Mouse (Mus musculus): ENCODE results near the gene Ctnnbl1.

Gene Ctnnbl1

DNA sequence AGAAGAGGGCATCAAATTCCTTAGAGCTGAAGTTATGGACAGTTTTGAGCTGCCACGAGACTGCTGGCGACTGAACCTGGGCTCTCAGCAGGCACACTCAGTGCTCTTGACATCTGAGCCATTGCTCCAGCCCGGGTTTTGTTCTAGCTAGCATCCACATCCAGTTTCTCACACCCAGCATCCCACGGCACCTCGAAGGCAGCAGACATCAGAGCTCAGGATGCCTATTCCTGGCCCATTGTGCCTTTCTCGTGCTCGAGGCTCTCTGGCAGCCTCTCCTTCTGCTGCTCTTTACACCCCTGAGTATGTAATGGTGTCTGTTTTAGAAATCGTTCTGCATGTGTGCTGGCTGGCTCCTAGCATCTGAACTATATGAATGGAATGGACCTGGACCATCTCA lies 13.3 kb downstream of the Ctnnbl1 start:
- intact Hi-C loops (cut with DNase I) = no loop called here

DNA sequence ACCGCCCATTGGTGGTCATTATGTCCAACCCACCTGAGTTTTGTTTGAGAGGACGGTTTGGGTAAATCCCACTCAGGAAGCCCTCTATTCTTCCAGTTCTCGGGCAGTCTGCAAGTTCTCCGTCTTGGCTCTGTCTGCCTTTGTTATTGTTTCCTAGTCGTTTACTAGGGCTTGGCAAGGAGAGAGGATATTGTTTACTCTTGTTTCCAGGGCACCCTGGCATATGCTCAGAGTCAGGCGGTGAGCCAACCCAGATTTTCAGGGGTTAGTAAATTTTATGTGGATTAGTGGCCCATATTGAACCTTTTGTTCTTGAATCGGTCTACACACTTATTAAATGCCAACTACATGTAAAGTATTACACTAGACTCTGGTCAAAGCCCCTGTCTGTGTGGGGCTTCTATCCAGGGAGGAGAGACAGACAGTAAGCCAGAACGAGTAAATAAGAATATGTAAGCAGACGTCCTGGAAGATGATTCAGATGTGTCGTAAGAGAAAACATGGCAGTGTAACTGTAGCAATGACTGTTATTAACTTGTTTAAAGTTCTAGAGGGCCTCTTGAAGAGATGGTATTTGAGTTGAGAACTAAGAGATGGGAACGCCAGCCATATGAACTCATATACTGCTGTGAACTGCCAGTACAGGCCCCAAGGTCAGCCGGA lies 13.9 kb downstream of the Ctnnbl1 start:
- intact Hi-C loops (cut with DNase I) = no loop called here

DNA sequence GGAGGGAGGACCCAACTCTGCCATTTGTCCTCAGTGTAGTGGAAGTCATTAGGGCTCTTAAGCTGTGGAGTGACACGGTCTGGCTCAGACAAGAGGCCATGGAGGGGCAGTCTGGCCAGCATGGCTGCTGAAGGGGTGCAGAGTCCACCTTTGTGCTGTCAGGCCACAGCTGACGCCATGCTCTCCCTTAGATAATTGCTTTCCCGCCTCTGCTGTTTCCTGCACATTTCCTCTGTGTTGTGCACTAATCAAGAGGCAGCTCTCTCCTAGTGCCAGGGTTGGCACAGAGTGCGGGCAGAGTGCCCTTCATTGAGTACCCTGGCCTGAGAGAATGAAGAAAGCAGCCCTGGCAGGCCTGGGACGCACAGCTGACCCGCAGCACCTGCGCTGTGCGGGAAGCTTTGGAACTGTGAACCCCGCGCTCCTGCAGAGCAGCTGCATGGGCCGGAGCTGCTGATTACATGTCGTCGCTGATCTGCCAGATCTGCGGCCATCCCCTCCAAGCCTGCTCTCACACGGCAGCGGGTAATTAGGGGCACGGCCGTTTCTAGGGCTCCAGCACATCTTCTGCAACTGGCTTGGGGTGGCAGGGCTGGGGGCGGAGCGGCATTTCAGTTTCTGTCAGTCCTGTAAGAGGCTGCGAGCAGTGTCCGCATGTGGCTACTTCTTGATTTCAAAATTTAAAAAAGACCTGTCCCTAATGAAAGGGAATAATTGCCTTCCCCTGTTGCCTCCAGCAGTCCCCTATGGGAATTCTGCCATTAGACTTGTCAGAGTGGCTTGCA lies 14.6 kb downstream of the Ctnnbl1 start:
- intact Hi-C loops (cut with DNase I) = no loop called here

GRCm38 (mm10) chr2:157752374-157752743 lies 15.2 kb downstream of the Ctnnbl1 start:
- intact Hi-C loops (cut with DNase I) = no loop called here

DNA sequence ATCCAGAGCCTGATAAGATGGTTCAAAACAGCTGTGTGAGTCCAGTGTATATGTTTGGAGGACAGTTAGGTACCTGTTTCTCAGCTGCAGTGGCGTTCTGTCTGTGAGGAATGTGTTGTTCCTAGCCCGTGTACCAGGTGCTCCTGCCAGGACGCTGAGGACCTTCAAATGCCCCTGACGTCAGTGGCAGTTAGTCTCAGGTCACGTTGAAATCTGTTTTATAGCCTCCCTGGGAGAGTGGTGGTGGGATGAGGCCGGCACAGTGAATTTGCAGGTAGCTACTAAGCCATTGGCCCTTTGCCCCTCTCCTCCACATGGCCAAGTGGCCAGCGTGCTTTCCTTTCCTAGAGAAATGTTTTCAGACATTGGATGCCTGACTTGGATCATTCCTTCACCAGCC lies 18.6 kb downstream of the Ctnnbl1 start:
- intact Hi-C loops (cut with DNase I) = no loop called here

- intact Hi-C loops (cut with DNase I) = no loop called here
Measured at GRCm38 (mm10) chr2:157756193-157756592, 19.0 kb downstream of the Ctnnbl1 start.

- intact Hi-C loops (cut with DNase I) = no loop called here
Measured at GRCm38 (mm10) chr2:157758395-157758794, 21.2 kb downstream of the Ctnnbl1 start.

GRCm38 (mm10) chr2:157759717-157760116 lies 22.5 kb downstream of the Ctnnbl1 start:
- intact Hi-C loops (cut with DNase I) = no loop called here

DNA sequence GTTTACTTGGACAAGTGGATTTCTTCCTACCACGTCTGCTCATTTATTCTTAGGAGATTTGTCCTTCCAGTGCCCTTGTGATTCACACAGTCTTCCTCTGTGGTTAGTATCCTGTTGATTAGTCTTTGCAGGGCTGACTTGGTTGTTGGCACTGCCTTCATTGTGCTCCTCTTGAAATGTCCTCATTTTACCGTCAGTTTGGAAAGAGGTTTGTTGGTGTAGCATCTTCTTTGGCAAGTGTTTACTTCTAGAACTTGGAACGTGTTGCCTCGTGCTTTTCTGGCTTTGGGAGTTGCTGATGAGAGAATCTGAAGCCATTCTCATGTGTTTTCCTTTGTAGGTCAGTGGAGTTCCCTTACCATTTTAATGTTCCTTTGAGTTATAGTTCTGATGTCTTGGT lies 25.7 kb downstream of the Ctnnbl1 start:
- intact Hi-C loops (cut with DNase I) = no loop called here

DNA sequence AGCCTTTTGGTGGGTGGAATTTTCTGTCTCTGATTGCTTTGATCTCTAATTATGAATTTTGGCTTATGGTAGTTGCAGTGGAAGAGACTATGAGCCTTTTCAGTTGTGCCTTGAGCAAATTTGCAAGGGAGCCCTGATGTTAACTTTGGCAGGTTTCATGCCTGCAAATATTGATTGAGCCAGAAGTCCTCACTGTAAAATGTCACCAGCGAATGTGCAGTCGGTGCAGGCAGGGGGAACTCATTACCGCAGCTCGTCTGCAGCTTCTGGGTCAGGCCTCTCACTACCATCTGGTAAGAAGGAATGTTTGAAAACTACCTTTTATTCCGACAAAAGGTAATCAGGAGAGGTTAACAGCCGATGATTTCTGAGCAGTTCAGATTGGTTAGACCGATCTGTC lies 29.4 kb downstream of the Ctnnbl1 start:
- intact Hi-C loops (cut with DNase I) = no loop called here

- intact Hi-C loops (cut with DNase I) = no loop called here
Measured at GRCm38 (mm10) chr2:157768682-157769429, 31.7 kb downstream of the Ctnnbl1 start.

GRCm38 (mm10) chr2:157770761-157771160 lies 33.6 kb downstream of the Ctnnbl1 start:
- intact Hi-C loops (cut with DNase I) = no loop called here

DNA sequence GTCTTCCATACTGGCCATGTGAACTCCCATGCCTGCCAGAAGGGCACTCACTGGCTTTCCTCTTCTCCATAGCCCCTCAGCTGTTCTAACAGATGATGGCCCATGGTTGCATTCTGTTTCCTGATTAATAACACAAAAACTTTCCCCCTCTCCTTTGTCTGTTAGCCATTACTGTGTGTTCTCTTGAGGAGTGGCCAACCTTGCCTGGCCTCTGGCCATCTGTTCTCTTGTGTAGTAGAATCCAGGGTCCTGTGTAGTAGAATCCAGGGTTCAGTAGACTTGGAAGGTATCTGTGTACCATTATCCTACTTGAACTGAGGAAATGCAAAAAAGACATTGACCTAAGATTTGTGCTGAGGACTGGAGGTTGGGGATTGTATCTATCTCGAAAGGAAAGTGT lies 36.5 kb downstream of the Ctnnbl1 start:
- intact Hi-C loops (cut with DNase I) = no loop called here

GRCm38 (mm10) chr2:157775957-157776356 lies 38.8 kb downstream of the Ctnnbl1 start:
- intact Hi-C loops (cut with DNase I) = no loop called here

DNA sequence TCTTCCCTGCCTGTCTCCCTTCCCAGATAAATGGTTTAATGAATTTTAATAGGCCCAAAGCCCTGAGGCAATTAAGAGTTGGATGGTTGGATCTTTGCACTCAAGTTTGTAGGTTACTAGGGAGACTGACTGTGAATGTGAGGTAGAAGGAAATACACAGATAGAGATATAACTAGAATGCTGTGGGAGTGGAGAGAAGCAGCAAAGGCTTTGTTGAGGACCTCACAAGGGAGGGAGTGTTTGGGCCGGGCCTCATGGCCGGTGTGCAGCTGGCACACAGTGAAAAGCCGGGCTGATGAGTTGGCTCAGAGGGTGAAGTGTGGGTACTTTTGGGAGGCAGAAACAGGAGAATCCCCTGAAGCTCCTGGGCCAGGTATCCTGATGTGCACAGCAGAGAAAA lies 43.8 kb downstream of the Ctnnbl1 start:
- intact Hi-C loops (cut with DNase I) = no loop called here

- intact Hi-C loops (cut with DNase I) = no loop called here
Measured at GRCm38 (mm10) chr2:157783152-157783551, 46.0 kb downstream of the Ctnnbl1 start.

DNA sequence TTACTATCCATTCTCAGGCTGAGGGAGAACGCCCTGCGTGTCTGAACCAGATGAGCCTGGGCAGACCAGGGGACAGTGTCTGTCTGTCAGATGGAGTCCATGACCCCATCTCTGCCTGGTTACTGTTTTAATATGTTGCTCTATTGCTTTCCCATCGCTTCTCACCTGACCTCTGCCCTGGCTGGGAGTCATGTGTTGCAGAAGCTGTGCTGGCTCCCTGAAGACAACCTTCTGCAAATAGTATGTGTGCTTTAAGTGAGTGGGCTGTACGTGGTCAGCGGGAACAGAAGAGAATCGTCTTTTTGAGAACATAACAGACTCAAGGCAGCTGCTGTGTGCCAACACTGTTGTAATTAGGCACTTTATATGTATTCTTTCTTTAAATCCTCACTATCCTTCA lies 47.0 kb downstream of the Ctnnbl1 start:
- intact Hi-C loops (cut with DNase I) = no loop called here

- intact Hi-C loops (cut with DNase I) = no loop called here
Measured at GRCm38 (mm10) chr2:157784647-157785046, 47.4 kb downstream of the Ctnnbl1 start.

- intact Hi-C loops (cut with DNase I) = no loop called here
Measured at GRCm38 (mm10) chr2:157789226-157789625, 52.0 kb downstream of the Ctnnbl1 start.

DNA sequence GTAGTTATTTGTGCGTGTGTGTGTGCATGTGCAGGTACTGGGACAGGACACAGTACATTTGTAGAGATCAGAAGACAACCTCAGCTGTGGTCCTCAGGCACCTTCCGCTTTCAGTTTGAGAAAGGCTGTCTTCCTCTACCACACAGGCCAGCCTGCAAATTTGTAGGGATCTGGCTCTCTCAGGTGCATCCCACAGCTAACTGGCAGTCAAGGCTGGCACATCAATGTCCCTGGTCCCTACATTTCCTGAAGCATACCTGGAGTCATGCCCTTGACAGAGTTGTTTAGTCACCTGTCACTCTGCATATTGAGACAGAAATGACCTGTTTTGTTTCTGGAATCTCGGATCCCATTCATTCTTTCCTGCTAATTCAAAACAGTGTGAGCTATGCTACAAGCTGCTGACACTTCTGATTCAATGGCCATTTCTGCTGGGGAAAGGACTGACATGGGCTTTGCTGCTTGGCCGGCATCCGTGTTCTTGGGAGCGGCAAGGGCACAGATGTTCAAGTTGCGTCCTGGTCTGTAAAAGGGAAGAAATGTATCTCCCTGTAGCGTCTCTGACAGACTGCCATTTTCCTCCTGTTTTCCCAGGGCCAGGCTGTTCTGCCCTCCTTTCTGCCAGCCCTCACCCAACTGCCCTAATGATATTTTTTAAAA lies 53.8 kb downstream of the Ctnnbl1 start:
- intact Hi-C loops (cut with DNase I) = no loop called here

- intact Hi-C loops (cut with DNase I) = no loop called here
Measured at GRCm38 (mm10) chr2:157791528-157792162, 54.4 kb downstream of the Ctnnbl1 start.

Data from adrenal gland (tissue).